Mouse (Mus musculus) ES-E14 (cell line): ENCODE data around the gene Plekhm1. TPM values are rescaled to one million over a fixed set of nuclear protein-coding genes. Genes with fewer than 3 reads are reported as not detected.

Experiments used
- DNase-seq: peaks from one replicate; pipeline ENCODE4 v3.0.0-alpha.2; 2013; ENCODE audit warnings: low read depth, low spot score
- H3K27ac ChIP-seq: 2 replicates; pipeline ENCODE4 v1.5.1; 2012; ENCODE audit warnings: low read depth, mild to moderate bottlenecking, low read length, moderate library complexity, mixed read lengths; ENCODE audit not compliant: poor library complexity, insufficient read depth, severe bottlenecking
- H3K36me3 ChIP-seq: 2 replicates; pipeline ENCODE4 v1.6.1; 2012; ENCODE audit warnings: mild to moderate bottlenecking, low read length, moderate library complexity, mixed read lengths; ENCODE audit not compliant: control insufficient read depth, poor library complexity, insufficient read depth, severe bottlenecking
- H3K4me1 ChIP-seq, 2 experiments: fragments of 150-350 bp in 1 of 2; sonication (generic) in 1 of 2; 2 replicates each; pipeline ENCODE4 v1.6.1; 2012; ENCODE audit warnings: low read length in 2 of 2, mild to moderate bottlenecking in 1 of 2, mixed read lengths in 1 of 2; ENCODE audit not compliant: control insufficient read depth in 2 of 2, insufficient read depth in 2 of 2, poor library complexity in 1 of 2
- H3K4me3 ChIP-seq, 2 experiments: fragments of 150-350 bp in 1 of 2; sonication (generic) in 1 of 2; 2 replicates each; pipeline ENCODE4 v1.5.1; 2012; ENCODE audit warnings: low read length in 2 of 2, low read depth in 1 of 2, mild to moderate bottlenecking in 1 of 2, mixed read lengths in 1 of 2; ENCODE audit not compliant: insufficient read depth in 1 of 2, poor library complexity in 1 of 2, severe bottlenecking in 1 of 2
- H3K9ac ChIP-seq: 2 replicates; pipeline ENCODE4 v1.6.1; 2012; ENCODE audit warnings: low read depth, mild to moderate bottlenecking, low read length, mixed read lengths; ENCODE audit not compliant: poor library complexity, insufficient read depth, severe bottlenecking
- H3K9me3 ChIP-seq: fragments of 150-350 bp; sonication (generic); 2 replicates; pipeline ENCODE4 v1.6.1; 2012; ENCODE audit warnings: low read depth, mild to moderate bottlenecking, low read length; ENCODE audit not compliant: control insufficient read depth, insufficient read depth
- CHD2 ChIP-seq: IDR thresholded peaks from 2 replicates; pipeline ENCODE4 v1.6.1; 2014; ENCODE audit warnings: mild to moderate bottlenecking, low read depth, low read length, inconsistent platforms
- HCFC1 ChIP-seq: IDR thresholded peaks from 2 replicates; pipeline ENCODE4 v1.6.1; 2012; ENCODE audit warnings: low read length, inconsistent platforms, borderline replicate concordance; ENCODE audit not compliant: insufficient read depth
- MAFK ChIP-seq: IDR thresholded peaks from 2 replicates; pipeline ENCODE4 v1.6.1; 2014; ENCODE audit warnings: mild to moderate bottlenecking, low read depth, low read length, inconsistent platforms; ENCODE audit not compliant: insufficient read depth
- ZC3H11A ChIP-seq: IDR thresholded peaks from 2 replicates; pipeline ENCODE4 v1.6.1; 2012; ENCODE audit warnings: low read depth, mild to moderate bottlenecking, inconsistent platforms, low read length, borderline replicate concordance
- ZNF384 ChIP-seq: IDR thresholded peaks from 2 replicates; pipeline ENCODE4 v1.6.1; 2012; ENCODE audit warnings: low read depth, low read length, inconsistent platforms
- in situ Hi-C, 2 experiments: fragments of 600-800 bp; cut with MboI; formaldehyde crosslinking; loops; one replicate each; pipeline ENCODE4 v1.15.1; 2025; ENCODE audit warnings: low sequenced_read_pairs in 2 of 2, inconsistent platforms in 1 of 2; ENCODE audit not compliant: unreplicated experiment in 2 of 2
- total RNA-seq: library from RNA; depleted of rRNA; stranded (reverse); fragments of 300-350 nt; gene quantifications from 2 replicates; pipeline ENCODE4 v1.2.3, GENCODE M21; 2012

Plekhm1 gene
- total RNA-seq, 1 experiment = 11.7 TPM

DNA sequence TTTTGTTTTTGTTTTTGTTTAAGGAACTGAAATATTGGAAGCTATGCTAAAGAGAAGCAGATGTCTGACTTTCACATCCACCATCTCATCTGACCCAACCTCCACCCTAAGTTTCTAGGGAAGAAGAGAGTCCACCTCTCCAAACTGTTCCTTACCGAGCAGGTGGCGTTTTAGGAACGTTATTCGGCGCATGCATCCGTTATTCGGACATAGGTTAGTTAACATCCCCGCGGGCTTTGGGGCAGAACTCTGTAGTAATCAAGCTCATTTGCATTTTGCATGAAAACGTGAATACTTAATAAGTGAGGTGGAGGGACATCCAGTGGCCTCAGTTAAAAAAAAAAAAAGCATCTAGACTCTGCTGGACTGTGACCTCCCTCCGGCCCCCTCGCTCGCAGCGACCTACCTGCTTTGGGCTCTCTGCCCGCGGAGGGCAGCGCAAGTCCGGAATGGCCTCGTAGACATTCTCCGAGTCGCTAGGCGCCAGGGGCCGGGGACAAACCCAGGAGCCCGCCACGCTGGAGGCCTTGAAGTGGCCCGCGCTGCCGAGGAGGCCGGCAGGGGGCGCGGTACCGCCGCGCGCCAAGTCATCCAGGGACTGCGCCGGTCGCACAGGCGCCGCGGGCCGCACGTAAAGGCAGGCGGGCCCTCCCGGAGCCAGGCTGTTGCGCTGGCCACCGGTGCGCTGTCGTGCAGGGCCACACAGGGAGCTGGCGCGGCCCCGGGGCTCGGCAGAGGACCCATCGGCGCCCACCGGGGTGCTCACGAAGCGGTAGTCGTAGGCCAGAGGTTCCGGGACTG is 52.4 kb downstream of the Plekhm1 start:
- Histone ChIP-seq H3K4me1 (peaks cover 0 to 28% of the 10 kb centered on the region in 2 experiments; a peak in 2 of 4 replicates), H3K27ac (no peak overlapping the region)

DNA sequence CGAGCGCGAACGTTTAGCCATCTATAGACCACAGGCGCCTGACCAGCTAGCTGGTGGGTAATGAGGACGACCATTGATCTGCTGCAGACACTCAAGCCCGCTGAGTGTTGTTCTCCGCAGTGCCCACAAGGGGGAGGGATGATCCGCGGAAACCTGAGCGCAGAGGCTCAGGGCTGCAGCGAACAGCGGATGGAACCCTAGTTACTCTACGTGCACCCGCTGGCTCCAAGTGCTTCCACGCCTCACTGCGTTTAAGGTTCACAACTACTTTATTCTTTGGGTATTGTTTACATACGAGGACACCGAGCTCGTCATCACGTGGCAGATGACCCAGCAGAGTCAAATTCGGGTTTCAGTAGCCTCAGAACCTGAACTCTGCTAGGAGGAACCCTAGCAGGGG is 53.4 kb downstream of the Plekhm1 start:
- in situ Hi-C loops = loop anchor here in 1 of 2 experiments (10.0 kb wide), 1 partner anchor 106 kb away; no protein-coding TSS in a partner anchor

More for the DNA sequence above, 52.4 kb downstream of the Plekhm1 start:
- TF ChIP-seq CHD2 = no peak
- TF ChIP-seq MAFK = 0 out of 2 replicates have a peak, but pooled peaks have one; percentile 36
- TF ChIP-seq ZNF384 = 0 out of 2 replicates have a peak, but pooled peaks have one; percentile 32
- TF ChIP-seq HCFC1 = peak; percentile 39; the same call in 1 of the 2 replicates
- no peak for TF ChIP-seq ZC3H11A
- in situ Hi-C loops = loop anchor here in 1 of 2 experiments (10.0 kb wide), 1 partner anchor 105 kb away; no protein-coding TSS in a partner anchor
- no peaks in the 10 kb centered on the region for H3K9me3 ChIP-seq
- peak overlapping the region; percentile 74 to 80 for H3K4me3 ChIP-seq
- peak overlapping the region; percentile 77 for H3K9ac ChIP-seq
- no peaks in the 10 kb centered on the region; the same call in 1 of the 2 replicates for H3K36me3 ChIP-seq
- DNase-seq = peak; percentile 64

GRCm38 (mm10) chr11:103358316-103358715 is 54.2 kb downstream of the Plekhm1 start:
- Histone ChIP-seq H3K36me3 (no peaks in the 10 kb centered on the region), H3K9me3 (no peaks in the 10 kb centered on the region), H3K27ac (no peak overlapping the region), H3K4me3 (no peak overlapping the region), H3K9ac (no peak overlapping the region), H3K4me1 (peaks cover 0 to 18% of the 10 kb centered on the region in 2 experiments; a peak in 2 of 4 replicates)
- no peak for TF ChIP-seq CHD2
- TF ChIP-seq MAFK = no peak
- TF ChIP-seq HCFC1 = no peak
- no peak for TF ChIP-seq ZNF384
- TF ChIP-seq ZC3H11A = no peak
- no peak for DNase-seq
- in situ Hi-C loops = loop anchor here in 1 of 2 experiments (10.0 kb wide), 1 partner anchor 106 kb away; no protein-coding TSS in a partner anchor

More for the DNA sequence above, 53.4 kb downstream of the Plekhm1 start:
- Histone ChIP-seq H3K4me1 (peaks cover 0 to 24% of the 10 kb centered on the region in 2 experiments; a peak in 2 of 4 replicates), H3K4me3 (peak overlapping the region; percentile 34 to 80), H3K9me3 (no peaks in the 10 kb centered on the region), H3K27ac (no peak overlapping the region), H3K36me3 (no peaks in the 10 kb centered on the region), H3K9ac (peak overlapping the region; percentile 21; the same call in 1 of the 2 replicates)
- DNase-seq = peak; percentile 80
- TF ChIP-seq CHD2 (no peak), ZNF384 (no peak), MAFK (no peak), ZC3H11A (peak; percentile 80), HCFC1 (no peak)

DNA sequence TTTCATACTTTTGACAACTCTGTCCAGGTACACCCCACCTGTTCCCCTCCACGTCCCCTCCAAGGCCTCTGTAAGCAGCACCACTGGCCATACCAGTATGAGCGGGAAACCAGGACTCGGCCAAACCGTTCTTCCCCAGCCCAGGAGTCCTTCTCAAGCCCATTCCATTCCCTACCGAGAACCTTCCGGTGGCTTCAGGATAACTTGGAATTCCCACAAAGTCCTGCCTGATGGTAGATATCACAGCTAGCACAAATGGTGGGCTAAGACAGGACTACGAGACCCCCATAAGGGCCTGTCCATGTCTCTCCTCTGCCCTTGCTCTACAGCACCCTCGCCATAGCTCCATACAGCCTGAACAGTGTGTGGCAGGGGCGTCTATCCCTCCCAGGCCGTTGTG is 54.8 kb downstream of the Plekhm1 start:
- Histone ChIP-seq H3K36me3 (no peaks in the 10 kb centered on the region), H3K27ac (no peak overlapping the region), H3K4me3 (no peak overlapping the region), H3K9me3 (no peaks in the 10 kb centered on the region), H3K4me1 (peaks cover 0 to 18% of the 10 kb centered on the region in 2 experiments; a peak in 2 of 4 replicates), H3K9ac (no peak overlapping the region)
- DNase-seq = no peak
- in situ Hi-C loops = loop anchor here in 1 of 2 experiments (10.0 kb wide), 1 partner anchor 107 kb away; no protein-coding TSS in a partner anchor
- TF ChIP-seq ZNF384 (no peak), CHD2 (no peak), MAFK (no peak), ZC3H11A (no peak), HCFC1 (no peak)
